Mouse (Mus musculus): ENCODE measurements around the gene Wdr12. TPM values are rescaled to one million over a fixed set of nuclear protein-coding genes. Genes with fewer than 3 reads are reported as not detected.
A peak's percentile ranks its signal among the peaks of the same experiment; 100 is the strongest.

Wdr12 gene
- polyA plus RNA-seq (2012; rRNA removed), result 4.6 and 5.8 TPM in 2 replicates

DNA sequence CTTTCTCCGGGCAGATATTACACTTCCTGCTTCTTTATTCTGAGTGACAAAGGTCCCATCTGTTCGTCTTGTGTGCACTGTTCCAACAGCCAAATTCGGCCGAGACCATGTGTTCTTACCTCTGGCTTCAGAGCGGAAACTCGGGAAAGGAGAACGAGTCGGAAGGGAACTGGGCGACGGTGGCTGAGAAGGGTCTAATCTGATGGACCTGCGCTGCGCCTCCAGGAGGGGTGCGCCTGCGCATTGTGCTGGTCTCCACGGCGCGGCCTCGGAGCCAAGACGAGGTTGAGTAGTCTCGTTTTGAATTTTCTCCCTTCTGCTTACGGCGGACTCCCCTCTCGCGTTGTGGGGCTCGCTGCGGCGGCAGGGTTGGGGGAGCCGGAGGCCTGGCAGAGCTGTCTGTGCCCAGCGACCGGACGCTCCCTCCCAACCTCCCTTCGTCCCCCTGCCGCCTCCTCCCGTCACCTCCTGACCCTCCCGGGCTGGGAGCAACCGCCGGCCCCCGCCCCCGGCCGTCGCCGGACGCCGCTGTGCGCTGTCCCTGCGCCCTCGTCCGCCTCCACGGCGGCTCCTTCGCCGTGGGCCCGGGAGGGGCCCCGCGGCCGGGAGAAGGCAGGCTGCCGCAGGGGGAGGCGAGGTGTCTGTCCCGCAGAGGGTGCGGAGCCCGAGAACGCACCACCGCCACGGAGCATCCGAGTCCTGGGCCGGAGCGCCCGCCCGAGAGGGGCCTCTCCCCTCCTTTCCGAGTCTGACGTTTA, at the start of gene Wdr12, which contains the start of gene Carf:
TSS of gene Wdr12 (minus strand) at position 622 of the 758 bp plus-strand sequence.
TSS of gene Carf (plus strand) at position 224 of the 758 bp plus-strand sequence.
- Histone ChIP-seq H3K4me1 (ENCODE audit: control insufficient read depth, insufficient read depth, insufficient read length) (no peaks in the 10 kb centered on the region), H3K36me3 (ENCODE audit: control insufficient read depth, insufficient read depth, low read length) (0 out of 2 replicates have a peak, but pooled peaks cover 1% of the 10 kb centered on the region), H3K27me3 (ENCODE audit: control insufficient read depth, insufficient read depth, low read length) (no peaks in the 10 kb centered on the region), H3K27ac (ENCODE audit: insufficient read depth, low read length) (peak within 1 kb of the TSS; percentile 90), H3K4me3 (ENCODE audit: extremely low read depth, insufficient read depth, insufficient read length) (peak within 1 kb of the TSS; percentile 79)
- under 1% methylated on average over 71 of the region's 71 CpGs for WGBS
- TF ChIP-seq CTCF (IDR thresholded peaks at IDR 0.05; ENCODE audit: extremely low read depth, insufficient read depth, insufficient read length, insufficient replicate concordance) (no peak), POLR2A (IDR thresholded peaks at IDR 0.05; ENCODE audit: low read depth, low read length) (peak; percentile 50; the same call in 1 of the 2 replicates)
- peak; percentile 92 to 97 for DNase-seq (ENCODE audit: low read depth in 1 of 2, low spot score in 2 of 2)

DNA sequence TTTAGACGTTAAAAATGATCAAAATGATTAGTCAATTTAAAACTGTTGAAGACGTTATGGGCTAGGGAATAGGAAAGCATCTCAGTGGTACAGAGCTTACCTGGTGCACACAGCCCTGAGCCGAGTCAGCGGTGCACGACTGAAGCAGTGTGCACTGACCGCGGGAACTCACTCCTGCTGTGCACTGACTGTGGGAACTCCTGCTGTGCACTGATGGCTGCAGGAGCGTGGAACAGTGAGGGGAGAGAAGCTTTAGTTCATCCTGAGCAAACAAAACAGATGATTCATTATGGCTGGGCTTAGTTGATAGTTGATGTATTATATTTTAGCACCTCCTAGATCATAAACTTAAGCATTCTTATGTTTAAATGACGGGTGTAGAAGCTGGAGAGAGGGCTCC, 38.9 kb upstream of the Wdr12 start:
- no peak for DNase-seq (ENCODE audit: low read depth in 1 of 2, low spot score in 2 of 2)
- no peaks in the 10 kb centered on the region for H3K4me1 ChIP-seq (ENCODE audit: control insufficient read depth, insufficient read depth, insufficient read length)
- H3K27ac ChIP-seq (ENCODE audit: insufficient read depth, low read length), result no peak overlapping the region
- H3K36me3 ChIP-seq (ENCODE audit: control insufficient read depth, insufficient read depth, low read length), result peaks cover 1% of the 10 kb centered on the region; the same call in 1 of the 2 replicates
- WGBS, result 90% methylated on average over 9 of the region's 9 CpGs
- no peak overlapping the region for H3K4me3 ChIP-seq (ENCODE audit: extremely low read depth, insufficient read depth, insufficient read length)
- no peak for TF ChIP-seq CTCF (IDR thresholded peaks at IDR 0.05; ENCODE audit: extremely low read depth, insufficient read depth, insufficient read length, insufficient replicate concordance)
- no peak for TF ChIP-seq POLR2A (IDR thresholded peaks at IDR 0.05; ENCODE audit: low read depth, low read length)
- no peaks in the 10 kb centered on the region for H3K27me3 ChIP-seq (ENCODE audit: control insufficient read depth, insufficient read depth, low read length)

DNA sequence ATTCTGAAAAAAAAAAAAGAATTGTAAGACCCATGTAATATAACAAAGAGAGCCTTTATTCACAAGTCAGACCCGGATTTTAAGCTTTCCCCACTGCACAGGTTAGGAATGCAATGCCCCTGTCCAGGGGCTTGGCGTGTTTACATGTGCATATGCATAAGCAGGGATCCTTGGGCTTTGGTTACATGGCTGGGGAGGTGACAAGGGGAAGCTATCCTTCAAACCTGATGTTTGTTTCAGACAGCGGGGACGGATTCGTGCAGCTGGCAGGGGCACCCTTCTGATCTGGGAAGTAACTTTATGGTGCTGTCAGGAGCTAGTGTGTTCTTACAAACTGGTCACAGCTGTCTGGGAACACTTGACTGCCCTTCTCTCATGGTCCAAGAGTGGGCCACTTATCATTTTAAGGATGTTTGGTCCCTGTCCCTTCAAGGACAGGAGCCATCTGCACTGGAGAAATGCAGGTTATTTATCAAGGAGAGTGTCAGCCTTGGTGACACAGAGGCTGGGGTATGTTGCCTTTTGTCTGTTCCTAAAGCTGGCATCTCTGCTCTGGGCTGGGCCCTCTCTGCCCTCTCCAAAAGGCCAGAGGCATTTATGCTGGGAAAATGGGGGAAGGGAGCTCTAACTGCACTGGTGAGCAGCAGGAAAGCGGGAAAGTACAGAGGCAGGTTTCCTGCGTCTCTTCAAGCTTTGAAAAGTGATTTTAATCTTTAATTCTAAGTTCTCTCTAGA, 19.4 kb upstream of the Wdr12 start:
- Histone ChIP-seq H3K36me3 (ENCODE audit: control insufficient read depth, insufficient read depth, low read length) (peaks cover 2% of the 10 kb centered on the region; the same call in 1 of the 2 replicates), H3K27me3 (ENCODE audit: control insufficient read depth, insufficient read depth, low read length) (no peaks in the 10 kb centered on the region), H3K27ac (ENCODE audit: insufficient read depth, low read length) (no peak overlapping the region), H3K4me1 (ENCODE audit: control insufficient read depth, insufficient read depth, insufficient read length) (no peaks in the 10 kb centered on the region), H3K4me3 (ENCODE audit: extremely low read depth, insufficient read depth, insufficient read length) (no peak overlapping the region)
- no peak for DNase-seq (ENCODE audit: low read depth in 1 of 2, low spot score in 2 of 2)
- WGBS, result 88% methylated on average over 7 of the region's 7 CpGs
- TF ChIP-seq POLR2A (IDR thresholded peaks at IDR 0.05; ENCODE audit: low read depth, low read length), result no peak
- no peak for TF ChIP-seq CTCF (IDR thresholded peaks at IDR 0.05; ENCODE audit: extremely low read depth, insufficient read depth, insufficient read length, insufficient replicate concordance)

DNA sequence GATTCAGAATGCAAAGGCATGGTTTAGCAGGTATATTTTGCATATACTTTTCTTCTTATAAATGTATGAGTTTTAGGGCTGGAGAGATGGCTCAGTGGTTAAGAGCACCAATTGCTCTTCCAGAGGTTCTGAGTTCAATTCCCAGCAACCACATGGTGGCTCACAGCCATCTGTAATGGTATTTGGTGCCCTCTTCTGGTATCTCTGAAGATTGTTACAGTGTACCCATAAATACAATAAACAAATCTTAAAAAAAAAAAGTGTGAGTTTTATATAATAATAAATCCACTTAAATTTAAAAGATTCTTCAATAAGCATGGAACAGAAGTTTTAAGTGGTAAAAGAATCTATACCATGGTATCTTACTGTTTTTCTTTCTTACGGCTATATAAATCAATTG, 6.1 kb upstream of the Wdr12 start:
- no peaks in the 10 kb centered on the region for H3K27me3 ChIP-seq (ENCODE audit: control insufficient read depth, insufficient read depth, low read length)
- no peaks in the 10 kb centered on the region for H3K4me1 ChIP-seq (ENCODE audit: control insufficient read depth, insufficient read depth, insufficient read length)
- no peak overlapping the region for H3K27ac ChIP-seq (ENCODE audit: insufficient read depth, low read length)
- 93% methylated on average over 1 of the region's 1 CpGs for WGBS
- no peak for TF ChIP-seq CTCF (IDR thresholded peaks at IDR 0.05; ENCODE audit: extremely low read depth, insufficient read depth, insufficient read length, insufficient replicate concordance)
- TF ChIP-seq POLR2A (IDR thresholded peaks at IDR 0.05; ENCODE audit: low read depth, low read length), result no peak
- no peak overlapping the region for H3K4me3 ChIP-seq (ENCODE audit: extremely low read depth, insufficient read depth, insufficient read length)
- DNase-seq (ENCODE audit: low read depth in 1 of 2, low spot score in 2 of 2), result no peak
- no peaks in the 10 kb centered on the region; the same call in 1 of the 2 replicates for H3K36me3 ChIP-seq (ENCODE audit: control insufficient read depth, insufficient read depth, low read length)

DNA sequence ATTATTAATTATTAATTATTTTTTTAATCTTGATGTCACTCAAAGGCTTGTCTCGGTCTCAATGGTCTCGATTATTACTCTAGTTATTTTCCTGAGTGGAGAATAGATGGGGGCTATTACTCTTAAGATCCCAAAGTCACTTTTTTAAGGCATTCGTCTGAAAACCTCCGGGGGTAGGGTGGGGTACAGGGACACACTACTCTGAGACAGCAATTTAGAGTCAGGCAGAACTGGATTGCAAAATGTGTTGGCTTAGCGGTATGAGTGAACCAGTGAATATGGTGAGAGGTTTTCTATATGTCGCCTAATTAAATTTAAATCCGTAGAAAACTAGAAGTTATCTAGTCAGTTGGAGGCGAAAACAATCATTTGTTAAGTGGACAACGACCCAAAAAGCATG, 394 bp upstream of the Wdr12 start:
- no peaks in the 10 kb centered on the region for H3K4me1 ChIP-seq (ENCODE audit: control insufficient read depth, insufficient read depth, insufficient read length)

DNA sequence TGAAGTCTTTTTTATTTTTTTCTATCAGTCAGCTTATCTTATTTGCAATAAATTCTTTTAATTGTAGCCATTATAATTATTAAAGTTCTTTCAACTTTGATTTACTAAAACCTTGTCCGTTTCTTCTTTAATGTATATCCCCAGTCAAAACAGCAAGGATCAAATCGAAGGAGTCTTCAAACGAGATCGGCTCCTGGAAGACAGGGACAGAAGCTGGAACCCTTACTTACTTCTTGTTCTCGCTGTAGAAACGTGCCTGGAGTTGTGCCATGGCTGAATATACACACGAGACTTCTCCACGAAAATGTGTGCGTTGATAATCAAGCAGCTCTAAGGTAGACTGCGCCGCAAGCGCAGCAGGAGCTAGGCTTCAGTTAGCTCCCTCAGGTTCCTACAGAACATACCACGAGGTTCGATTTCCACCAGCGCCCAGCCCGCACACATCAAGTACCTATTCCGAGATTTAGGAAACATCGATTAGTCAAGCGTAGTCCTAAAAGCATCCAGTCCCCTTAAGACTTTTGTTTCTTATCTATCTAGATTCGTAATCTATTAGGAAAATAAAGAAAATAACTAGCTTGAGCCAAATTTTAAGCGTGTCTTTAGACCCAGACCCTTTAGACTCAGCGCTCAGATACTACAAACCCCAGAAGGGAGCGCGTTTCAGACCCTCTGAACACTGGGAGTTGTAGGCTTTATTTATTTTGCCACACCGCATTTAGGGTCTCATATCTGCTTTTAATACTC, 995 bp downstream of the Wdr12 start:
- peak; percentile 62 to 77 for DNase-seq (ENCODE audit: low read depth in 1 of 2, low spot score in 2 of 2)
- TF ChIP-seq POLR2A (IDR thresholded peaks at IDR 0.05; ENCODE audit: low read depth, low read length) (peak; percentile 30; the same call in 1 of the 2 replicates), CTCF (IDR thresholded peaks at IDR 0.05; ENCODE audit: extremely low read depth, insufficient read depth, insufficient read length, insufficient replicate concordance) (no peak)
- 0 out of 2 replicates have a peak, but pooled peaks cover 1% of the 10 kb centered on the region for H3K36me3 ChIP-seq (ENCODE audit: control insufficient read depth, insufficient read depth, low read length)
- H3K4me1 ChIP-seq (ENCODE audit: control insufficient read depth, insufficient read depth, insufficient read length), result no peaks in the 10 kb centered on the region
- under 1% methylated on average over 25 of the region's 25 CpGs for WGBS
- no peaks in the 10 kb centered on the region for H3K27me3 ChIP-seq (ENCODE audit: control insufficient read depth, insufficient read depth, low read length)
- peak overlapping the region; percentile 72 for H3K27ac ChIP-seq (ENCODE audit: insufficient read depth, low read length)
- peak overlapping the region; percentile 79 for H3K4me3 ChIP-seq (ENCODE audit: extremely low read depth, insufficient read depth, insufficient read length)

More for the DNA sequence above, 394 bp upstream of the Wdr12 start:
- Histone ChIP-seq H3K36me3 (ENCODE audit: control insufficient read depth, insufficient read depth, low read length) (no peaks in the 10 kb centered on the region), H3K27ac (ENCODE audit: insufficient read depth, low read length) (no peak overlapping the region), H3K27me3 (ENCODE audit: control insufficient read depth, insufficient read depth, low read length) (no peaks in the 10 kb centered on the region), H3K4me3 (ENCODE audit: extremely low read depth, insufficient read depth, insufficient read length) (peak overlapping the region; percentile 79)
- TF ChIP-seq POLR2A (IDR thresholded peaks at IDR 0.05; ENCODE audit: low read depth, low read length) (no peak), CTCF (IDR thresholded peaks at IDR 0.05; ENCODE audit: extremely low read depth, insufficient read depth, insufficient read length, insufficient replicate concordance) (no peak)
- 17% methylated on average over 9 of the region's 9 CpGs for WGBS
- no peak for DNase-seq (ENCODE audit: low read depth in 1 of 2, low spot score in 2 of 2)

Measured in spleen, adult 2 months (tissue).